Mouse (Mus musculus) hematopoietic stem cell, adult 5-6 weeks (primary cell): ENCODE data around the gene Synpr. TPM values are rescaled to one million over a fixed set of nuclear protein-coding genes. Genes with fewer than 3 reads are reported as not detected.

Experiments
- ATAC-seq, 2 experiments: fragments of 125-278 bp in 1 of 2; replicated peaks in 1 of 2; 2 replicates each; pipeline ENCODE4 v1.8.0; 2016 to 2017; ENCODE audit warnings: inconsistent platforms in 2 of 2, mild to moderate bottlenecking in 2 of 2, moderate number of reproducible peaks in 2 of 2, low read depth in 1 of 2, moderate TSS enrichment in 1 of 2; ENCODE audit not compliant: low FRiP score in 2 of 2, poor library complexity in 2 of 2, severe bottlenecking in 2 of 2, insufficient read depth in 1 of 2, low TSS enrichment in 1 of 2
- total RNA-seq: library from RNA; stranded (forward); fragments of 172-1452, 232-1000 nt; gene quantifications from 2 replicates; pipeline ENCODE4 v1.2.3, GENCODE M21; 2017

The Synpr gene
- total RNA-seq, 1 experiment from 2014 or later: not detected

DNA sequence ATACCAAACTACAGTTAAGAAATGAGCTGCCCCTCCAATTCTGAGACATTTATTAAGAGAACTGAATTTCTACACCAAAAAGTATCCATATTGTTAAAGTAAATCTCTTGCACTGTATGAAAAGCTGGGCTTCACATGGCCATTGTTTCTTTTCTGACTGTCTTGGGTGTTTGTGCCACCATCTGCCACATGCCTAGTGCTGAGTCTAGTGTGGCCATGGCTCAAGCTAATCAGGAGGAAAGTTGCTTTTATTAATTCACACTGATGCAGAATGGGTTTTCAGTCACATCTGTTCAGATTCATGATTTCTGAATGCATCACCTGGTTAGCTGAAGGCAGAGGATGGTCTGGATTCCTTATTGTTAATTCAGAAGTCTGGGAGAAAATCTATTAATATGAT lies 170.4 kb downstream of the Synpr start:
- no peak for ATAC-seq

DNA sequence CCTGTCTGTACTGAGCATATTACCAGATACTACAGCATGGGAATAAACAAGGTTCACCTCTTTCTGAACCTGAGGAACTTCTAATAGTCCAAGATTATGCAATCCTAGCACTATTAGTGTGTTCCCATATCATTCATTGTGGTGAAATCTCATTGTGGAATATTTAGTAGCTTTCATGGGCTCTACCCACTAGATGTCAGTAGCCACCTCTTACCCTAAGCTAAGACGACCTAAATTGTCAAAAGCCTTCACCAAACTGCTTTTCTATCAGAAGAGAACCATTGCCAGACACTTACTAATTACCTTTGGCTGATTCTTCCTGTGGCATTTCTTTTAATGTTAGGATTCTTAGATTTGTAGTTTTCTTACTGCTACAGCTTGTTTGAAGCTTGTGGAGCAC lies 174.8 kb downstream of the Synpr start:
- ATAC-seq: no peak

DNA sequence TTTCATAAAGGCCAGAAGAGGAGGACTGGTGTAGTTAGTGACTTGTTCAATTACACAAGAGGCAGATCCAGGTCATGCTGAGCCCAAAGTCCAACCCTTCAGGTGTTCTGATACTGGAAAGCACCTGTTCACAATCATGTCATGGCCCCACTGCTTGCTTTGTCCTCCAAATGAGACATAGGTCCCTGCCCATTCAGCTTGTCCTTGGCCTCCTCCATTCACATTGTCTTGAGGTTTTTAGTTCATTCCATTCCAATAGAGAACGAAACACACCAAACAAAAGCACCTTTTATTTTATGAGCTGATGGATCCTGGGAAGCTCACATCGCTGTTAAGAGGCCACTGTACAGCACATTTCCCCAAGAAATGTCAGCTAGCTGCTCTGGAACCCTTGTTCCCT lies 184.6 kb downstream of the Synpr start:
- ATAC-seq: no peak

DNA sequence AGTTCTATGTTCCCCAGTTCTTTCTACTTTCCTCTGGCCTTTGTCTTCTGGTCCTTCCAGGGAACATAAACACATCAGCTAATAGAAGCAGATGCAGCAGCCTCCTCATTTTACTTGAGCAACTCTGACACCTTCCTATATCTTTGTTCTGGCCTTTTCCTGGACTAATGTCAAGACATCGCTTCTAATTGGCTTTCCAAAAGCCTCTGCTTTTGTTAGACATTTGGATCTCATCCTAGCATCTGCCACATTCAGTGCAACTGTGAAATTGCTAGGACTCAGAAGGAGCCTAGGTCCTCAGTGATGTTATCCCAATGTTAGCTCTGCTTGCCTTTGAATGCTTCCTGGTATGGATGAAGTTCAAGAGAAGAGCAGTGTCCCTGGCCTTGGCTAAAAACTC lies 193.2 kb downstream of the Synpr start:
- no peak for ATAC-seq

DNA sequence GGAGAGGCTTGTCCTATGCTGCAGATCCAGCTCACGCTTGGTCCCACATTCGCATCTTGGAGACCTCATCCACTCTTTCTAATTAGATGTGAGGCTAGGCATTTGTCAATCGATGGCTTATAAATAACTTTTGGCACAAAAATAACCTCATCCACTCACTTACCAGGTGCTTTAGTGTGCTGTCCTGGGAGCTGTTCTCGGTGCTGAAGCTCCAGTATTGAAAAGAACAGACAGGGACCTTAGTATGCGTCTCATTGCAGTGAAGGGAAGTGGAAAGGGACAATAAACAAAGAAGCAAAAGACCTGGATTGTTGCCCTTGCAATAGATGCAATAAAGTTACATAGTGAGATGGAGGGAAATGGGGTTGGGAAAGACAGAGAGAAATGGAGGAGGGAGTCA lies 220.8 kb downstream of the Synpr start:
- no peak for ATAC-seq

DNA sequence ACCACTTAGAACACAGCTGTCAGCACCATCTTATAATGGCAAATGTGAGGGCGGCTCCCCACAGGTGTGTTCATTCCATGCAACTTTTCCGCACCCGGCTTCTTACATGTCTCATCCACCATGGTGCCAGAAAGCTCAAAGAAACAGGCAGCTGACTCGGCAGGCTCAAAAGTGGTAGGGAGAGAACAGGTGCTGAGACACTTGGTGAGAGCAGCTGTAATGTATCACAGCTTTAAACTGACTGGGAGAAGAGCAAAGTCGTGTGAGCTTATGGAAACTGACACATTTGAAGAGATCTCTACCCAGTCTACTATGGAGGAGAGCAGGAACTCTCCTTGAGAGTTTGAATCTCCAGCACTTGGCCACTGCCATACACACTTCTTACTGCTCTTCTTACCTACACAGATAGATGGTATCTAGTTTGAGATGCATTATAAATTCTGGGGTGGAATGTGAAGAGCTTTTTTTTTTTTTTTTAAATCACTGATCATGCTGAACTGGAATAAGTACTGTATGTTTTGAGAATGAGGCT lies 234.1 kb downstream of the Synpr start:
- no peak for ATAC-seq

DNA sequence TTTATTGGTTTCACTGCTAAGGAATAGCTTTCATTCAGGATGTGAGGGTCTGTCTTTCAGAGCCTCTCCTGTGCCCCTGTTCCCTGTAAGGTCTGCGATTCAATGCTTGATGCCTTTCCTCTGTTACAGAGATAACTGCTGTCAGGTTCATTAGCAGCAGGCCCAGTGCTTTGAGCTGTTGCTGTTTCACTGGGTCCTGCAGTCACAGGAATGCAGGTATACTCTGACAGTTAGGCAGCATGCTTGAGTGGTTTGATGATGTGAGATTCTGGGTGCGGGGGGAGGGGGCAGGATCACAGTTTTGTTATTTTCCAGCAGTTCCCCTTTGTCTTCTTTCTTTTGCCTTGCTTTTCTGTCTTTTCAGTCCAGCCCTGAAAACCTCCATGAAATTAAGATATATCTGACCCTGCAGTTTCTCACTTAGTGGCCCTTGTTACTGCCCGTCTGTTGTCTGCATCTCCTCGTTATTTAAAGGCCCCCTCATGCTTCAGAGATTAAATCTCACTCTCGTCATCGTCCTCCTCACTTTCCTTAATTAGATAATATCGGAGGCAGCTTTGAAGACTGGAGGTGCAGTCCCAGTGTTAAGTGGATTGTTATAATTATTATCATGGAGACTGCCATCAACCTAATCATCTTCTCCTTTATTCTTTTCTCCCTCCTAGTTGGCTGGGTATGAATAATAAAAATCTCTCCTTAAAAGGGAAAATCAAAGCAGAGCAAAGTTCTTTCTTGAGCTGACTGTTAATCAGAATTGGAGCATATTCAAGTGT lies 234.8 kb downstream of the Synpr start:
- ATAC-seq: no peak

DNA sequence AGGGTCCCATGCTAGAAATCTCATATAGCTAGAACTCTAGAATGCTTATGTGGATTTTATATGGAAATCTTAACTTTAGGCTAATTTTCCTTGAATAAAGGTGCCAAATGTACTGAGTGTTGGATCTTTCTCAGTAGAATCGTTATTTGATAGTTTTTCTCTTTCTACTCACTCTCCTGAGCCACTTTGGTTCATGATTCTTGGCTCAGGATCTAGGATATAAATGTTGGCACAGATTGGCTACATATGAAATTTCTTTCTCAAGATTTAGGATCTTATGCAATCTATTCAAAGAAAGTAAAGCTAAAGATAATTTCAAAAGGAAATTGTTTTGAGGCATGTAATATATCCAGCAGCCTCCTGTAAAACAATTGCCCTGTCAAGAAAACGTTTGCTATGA lies 263.2 kb downstream of the Synpr start:
- no peak for ATAC-seq

DNA sequence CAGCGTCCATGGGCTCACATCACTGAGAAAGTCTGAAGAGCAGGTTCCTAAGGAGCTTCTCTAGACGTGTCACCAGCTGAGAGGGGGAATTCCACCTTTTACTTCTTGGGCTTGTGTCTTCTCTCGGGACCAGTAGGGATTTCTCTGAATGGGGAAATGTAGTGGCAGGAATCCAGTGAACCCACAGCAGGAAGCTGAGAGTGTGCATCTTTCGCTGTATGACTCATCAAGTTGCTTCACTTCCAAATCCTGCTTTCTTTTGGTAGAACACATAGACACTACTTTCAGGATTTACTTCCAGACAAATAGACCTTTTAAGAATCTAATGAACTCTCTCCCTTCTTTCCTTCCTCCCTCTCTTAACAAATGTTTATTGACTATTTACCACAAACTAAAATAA lies 266.6 kb downstream of the Synpr start:
- ATAC-seq: no peak

DNA sequence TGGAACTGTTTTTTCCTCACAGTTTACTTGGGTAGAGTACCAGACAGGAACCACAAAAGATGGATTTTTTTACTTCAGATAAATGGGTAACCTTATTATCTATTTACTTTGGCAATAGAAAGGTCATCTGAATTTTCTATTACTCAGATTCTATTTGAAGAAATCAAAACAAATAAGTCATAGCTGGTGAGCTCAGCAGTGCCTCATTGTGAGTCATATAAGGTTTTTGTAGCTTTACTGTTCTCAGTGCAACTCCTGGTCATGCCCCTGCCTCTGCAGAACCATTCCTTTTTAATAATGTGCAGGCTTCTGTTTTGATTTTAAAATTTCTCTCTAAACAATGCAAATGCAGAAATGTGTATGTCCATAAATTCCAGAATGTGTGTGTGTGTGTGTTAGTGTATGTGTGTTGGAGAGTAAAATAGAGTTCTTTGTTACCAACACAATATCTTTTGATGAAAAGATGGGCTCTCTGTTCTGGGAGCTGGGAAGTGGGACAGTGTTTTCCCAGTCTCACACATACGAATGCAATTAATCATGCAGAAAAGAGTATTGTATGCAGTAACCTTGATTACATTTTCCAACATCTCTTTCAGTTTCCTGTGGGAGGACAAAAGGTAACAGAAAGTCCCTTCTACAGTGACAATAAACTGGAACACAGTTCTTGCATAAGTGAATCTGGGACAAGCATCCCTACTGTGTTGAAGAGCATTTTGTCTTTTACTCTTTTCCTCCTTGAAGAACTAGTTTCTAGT lies 269.2 kb downstream of the Synpr start:
- ATAC-seq: no peak

DNA sequence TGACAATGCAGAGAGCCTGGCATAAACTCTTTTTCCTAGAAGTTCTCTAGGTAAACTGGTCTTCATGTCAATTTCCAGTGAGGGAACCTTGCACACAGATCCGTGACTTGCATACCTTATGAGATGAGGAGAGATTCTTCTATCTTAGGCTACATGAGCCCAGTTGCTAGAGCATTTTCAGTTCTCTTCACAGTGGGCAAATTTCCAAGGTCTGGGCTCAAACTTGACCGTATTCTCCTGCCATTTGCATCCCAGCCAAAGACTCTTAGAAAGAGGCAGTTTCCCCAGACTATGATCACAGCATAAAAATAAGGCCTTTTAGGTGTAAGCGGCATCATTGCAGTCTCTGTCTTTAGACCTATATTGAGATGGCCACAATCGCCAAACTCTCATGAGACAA lies 270.1 kb downstream of the Synpr start:
- no peak for ATAC-seq

DNA sequence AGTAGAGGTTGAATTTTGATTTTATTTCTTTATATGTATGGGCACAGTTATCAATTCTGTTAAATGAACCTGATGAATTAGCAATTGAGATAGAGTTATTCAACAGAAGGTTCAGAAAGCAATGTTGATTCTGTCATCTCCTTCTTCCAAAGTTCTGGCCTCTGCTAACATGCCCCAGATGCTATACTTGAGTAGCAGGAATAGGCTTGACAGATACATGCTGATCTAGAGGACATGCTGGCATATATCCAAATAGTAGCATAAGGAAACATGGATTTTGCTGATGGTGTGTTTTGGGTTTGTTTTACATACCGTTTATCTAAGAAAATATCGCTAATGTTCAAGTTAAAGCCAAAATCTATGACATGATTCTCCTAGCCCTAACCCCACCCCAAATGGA lies 273.5 kb downstream of the Synpr start:
- ATAC-seq: no peak

DNA sequence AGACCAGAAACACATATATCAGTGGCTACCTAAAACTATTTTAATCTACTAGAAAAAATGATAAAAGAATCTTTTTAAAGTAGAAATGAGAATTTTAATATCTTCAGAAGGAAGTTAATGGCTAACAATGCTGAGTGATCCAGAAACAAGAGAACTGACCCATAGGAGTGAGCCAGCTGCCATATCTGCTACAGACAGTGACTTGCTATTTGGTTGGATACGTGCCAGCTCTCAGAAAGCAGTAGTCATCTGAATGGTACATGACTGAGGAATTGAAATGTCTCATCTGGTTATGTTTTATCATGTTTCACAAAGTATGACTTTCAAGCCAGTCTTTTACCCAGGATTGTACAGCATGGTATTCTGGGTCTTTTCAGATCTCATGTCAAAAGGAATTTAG lies 282.7 kb downstream of the Synpr start:
- ATAC-seq: no peak

DNA sequence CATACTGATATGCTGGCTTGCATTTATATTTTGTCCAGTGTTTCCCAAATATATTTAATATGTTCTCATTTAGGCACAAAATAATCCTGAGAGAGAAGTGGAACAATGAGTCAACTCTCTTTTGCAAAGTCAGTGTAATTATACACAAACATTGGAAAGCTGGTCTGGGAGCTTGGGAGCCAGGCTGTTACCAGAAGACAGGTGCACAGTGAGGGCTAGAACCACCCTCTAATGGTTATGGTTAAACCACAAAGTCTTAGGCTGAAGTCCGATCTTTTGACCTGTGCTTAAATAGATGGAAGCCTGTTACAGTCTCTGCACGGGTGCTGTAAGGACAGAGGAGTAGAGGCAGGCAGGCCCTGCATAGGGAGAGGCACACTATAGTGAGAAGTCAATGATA lies 283.4 kb downstream of the Synpr start:
- ATAC-seq: no peak

DNA sequence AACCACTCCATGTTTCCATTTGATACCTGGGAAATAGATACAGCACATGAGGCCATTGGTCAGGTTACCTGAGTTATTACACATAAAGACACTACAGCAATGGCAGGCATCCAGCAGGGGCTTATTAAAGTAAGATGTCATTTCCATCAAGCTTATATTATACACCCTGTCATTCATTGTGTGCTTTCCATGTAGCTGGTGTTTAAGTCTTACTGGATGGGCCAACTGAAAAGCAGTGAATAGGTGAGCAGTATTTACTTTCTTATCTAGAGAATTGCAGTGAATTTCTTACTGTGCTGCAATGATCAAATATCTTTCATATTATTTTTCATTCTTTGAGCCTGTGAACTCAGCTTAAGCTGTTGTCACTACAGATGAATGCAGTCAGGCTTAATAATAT lies 287.4 kb downstream of the Synpr start:
- ATAC-seq: no peak

DNA sequence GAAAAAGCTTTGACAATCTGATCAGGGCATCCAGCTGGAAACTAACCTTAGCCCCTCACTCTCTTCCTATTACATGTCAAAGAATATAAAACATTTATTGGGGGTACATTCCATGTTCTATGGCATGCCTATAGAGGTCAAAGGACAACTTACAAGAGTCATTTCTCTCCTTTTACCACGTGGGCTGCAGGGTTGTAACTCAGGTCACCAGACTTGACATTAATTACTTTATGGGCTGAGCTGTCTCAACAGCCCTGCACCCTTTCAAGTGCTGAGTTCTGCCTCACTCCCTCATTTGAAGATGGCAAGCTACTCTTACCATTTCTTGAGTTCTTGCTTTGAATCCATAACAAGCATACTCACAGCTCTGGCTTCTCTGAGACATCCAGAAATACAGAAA lies 287.9 kb downstream of the Synpr start:
- ATAC-seq: no peak

DNA sequence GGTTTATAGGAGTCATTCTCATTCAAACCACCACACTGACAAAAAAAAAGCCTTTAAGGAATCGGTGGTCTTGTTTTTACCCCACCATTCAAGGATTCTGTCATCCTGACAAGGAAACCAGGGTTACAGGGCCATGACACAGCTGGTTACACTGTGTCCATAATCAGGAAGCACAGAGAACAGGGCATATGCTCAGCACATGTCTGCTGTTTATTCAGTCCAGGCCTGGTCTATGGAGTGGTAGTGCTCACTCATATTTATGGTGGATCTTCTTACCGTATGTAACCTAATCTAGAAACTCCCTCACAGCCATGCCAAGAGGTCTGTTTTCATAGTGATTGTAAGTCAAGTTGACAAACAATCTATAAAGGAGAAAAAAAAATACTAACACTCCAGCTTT lies 293.5 kb downstream of the Synpr start:
- no peak for ATAC-seq

DNA sequence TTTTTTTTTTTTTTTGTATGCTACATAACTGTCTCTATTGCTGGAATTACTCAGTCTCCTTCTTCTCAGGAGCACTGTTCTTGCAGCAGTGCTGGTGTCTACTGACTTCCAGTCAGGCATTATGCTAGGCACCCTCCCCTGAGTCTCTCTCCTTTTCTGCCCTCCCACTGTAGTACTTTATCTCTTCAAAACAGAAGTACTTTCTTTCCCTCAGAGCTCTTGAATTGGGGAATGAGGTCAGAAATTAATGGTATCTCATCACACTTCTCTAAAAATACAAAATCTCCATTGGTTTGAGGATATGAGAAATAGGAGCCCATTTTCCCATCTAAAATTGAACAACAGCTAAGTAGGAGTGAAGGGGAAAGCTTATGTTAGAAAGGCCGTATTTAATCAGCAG lies 294.2 kb downstream of the Synpr start:
- ATAC-seq: peak; percentile 59 to 68; a peak in 3 of 4 replicates
